Mouse (Mus musculus): ENCODE results near the gene Psd. TPM values are rescaled to one million over a fixed set of nuclear protein-coding genes. Genes with fewer than 3 reads are reported as not detected.

Psd gene
- polyA plus RNA-seq (2021) = 11.9 TPM

GRCm38 (mm10) chr19:46326756-46327305 lies at the start of gene Psd:
Gene Psd (minus strand): TSS chr19:46327156.
- peaks cover 8% of the 10 kb centered on the region for H3K27me3 ChIP-seq
- in situ Hi-C loops (cut with MboI; ENCODE audit: low pct_unique_long_range_greater_than_20kb) = no loop called here
- ChIA-PET POLR2A (interaction anchor here (0.8 to 2.4 kb wide), 2 partner anchors 11 to 23 kb away, joined by 4 to 11 read pairs; partner anchors contain the start of genes Cuedc2 and Nfkb2), CTCF (interaction anchor here (1.0 to 5.0 kb wide), 2 partner anchors 24 to 126 kb away, joined by 3 to 35 read pairs; partner anchors contain the start of gene Nfkb2)
- DNase-seq (ENCODE audit: low read depth, low spot score) (no peak), ATAC-seq (no peak)
- TF ChIP-seq CTCF (IDR thresholded peaks at IDR 0.05) = no peak

GRCm38 (mm10) chr19:46375891-46376290 lies 48.9 kb upstream of the Psd start:
- no peak for TF ChIP-seq CTCF (IDR thresholded peaks at IDR 0.05)
- no peaks in the 10 kb centered on the region for H3K27me3 ChIP-seq
- in situ Hi-C loops (cut with MboI; ENCODE audit: low pct_unique_long_range_greater_than_20kb) = no loop called here
- CTCF ChIA-PET = no interaction called here
- POLR2A ChIA-PET = interaction anchor here (1.4 kb wide), 1 partner anchor 14 kb away, joined by 3 read pairs; no protein-coding TSS in a partner anchor
- no peak for ATAC-seq
- no peak for DNase-seq (ENCODE audit: low read depth, low spot score)

- ATAC-seq (no peak), DNase-seq (ENCODE audit: low read depth, low spot score) (no peak)
- CTCF ChIA-PET = no interaction called here
- H3K27me3 ChIP-seq = no peaks in the 10 kb centered on the region
- no peak for TF ChIP-seq CTCF (IDR thresholded peaks at IDR 0.05)
- in situ Hi-C loops (cut with MboI; ENCODE audit: low pct_unique_long_range_greater_than_20kb) = no loop called here
- POLR2A ChIA-PET = interaction anchor here (1.4 kb wide), 1 partner anchor 15 kb away, joined by 3 read pairs; no protein-coding TSS in a partner anchor
Observed at GRCm38 (mm10) chr19:46375489-46375888, 48.5 kb upstream of the Psd start.

- no peak for DNase-seq (ENCODE audit: low read depth, low spot score)
- ChIA-PET POLR2A (interaction anchor here (1.4 kb wide), 1 partner anchor 16 kb away, joined by 3 read pairs; no protein-coding TSS in a partner anchor), CTCF (no interaction called here)
- in situ Hi-C loops (cut with MboI; ENCODE audit: low pct_unique_long_range_greater_than_20kb) = no loop called here
- ATAC-seq = no peak
- H3K27me3 ChIP-seq = no peaks in the 10 kb centered on the region
- no peak for TF ChIP-seq CTCF (IDR thresholded peaks at IDR 0.05)
Observed at GRCm38 (mm10) chr19:46374477-46375088, 47.6 kb upstream of the Psd start.

GRCm38 (mm10) chr19:46369204-46369603 lies 42.2 kb upstream of the Psd start:
- CTCF ChIA-PET = interaction anchor here (0.9 to 1.4 kb wide), 5 partner anchors 13 to 67 kb away, joined by 3 to 4 read pairs (median 4); partner anchors contain the start of genes Nfkb2 and Sufu
- no peaks in the 10 kb centered on the region for H3K27me3 ChIP-seq
- POLR2A ChIA-PET = interaction anchor here (0.6 to 0.9 kb wide), 2 partner anchors 21 to 23 kb away, joined by 3 to 4 read pairs; no protein-coding TSS in a partner anchor
- ATAC-seq (peak; percentile 72), DNase-seq (ENCODE audit: low read depth, low spot score) (no peak)
- in situ Hi-C loops (cut with MboI; ENCODE audit: low pct_unique_long_range_greater_than_20kb) = loop anchor here (10.0 kb wide), 1 partner anchor 234 kb away; the partner anchor contains the start of gene Elovl3
- TF ChIP-seq CTCF (IDR thresholded peaks at IDR 0.05) = peak; percentile 97

- no peak for DNase-seq (ENCODE audit: low read depth, low spot score)
- POLR2A ChIA-PET = interaction anchor here (0.9 kb wide), 1 partner anchor 20 kb away, joined by 4 read pairs; no protein-coding TSS in a partner anchor
- CTCF ChIA-PET = interaction anchor here (0.9 to 1.4 kb wide), 4 partner anchors 11 to 65 kb away, joined by 3 to 5 read pairs (median 4); partner anchors contain the start of gene Sufu
- no peak for ATAC-seq
- no peaks in the 10 kb centered on the region for H3K27me3 ChIP-seq
- TF ChIP-seq CTCF (IDR thresholded peaks at IDR 0.05) = no peak
- in situ Hi-C loops (cut with MboI; ENCODE audit: low pct_unique_long_range_greater_than_20kb) = loop anchor here (10.0 kb wide), 1 partner anchor 233 kb away; the partner anchor contains the start of gene Elovl3
Observed at GRCm38 (mm10) chr19:46367798-46368590, 41.0 kb upstream of the Psd start.

GRCm38 (mm10) chr19:46363294-46364009 lies 36.5 kb upstream of the Psd start:
- in situ Hi-C loops (cut with MboI; ENCODE audit: low pct_unique_long_range_greater_than_20kb) = loop anchor here (10.0 kb wide), 1 partner anchor 229 kb away; the partner anchor contains the start of gene Elovl3
- no peak for ATAC-seq

GRCm38 (mm10) chr19:46362104-46362503 lies 35.1 kb upstream of the Psd start:
- ATAC-seq (no peak), DNase-seq (ENCODE audit: low read depth, low spot score) (no peak)
- ChIA-PET POLR2A (no interaction called here), CTCF (interaction anchor here (1.1 to 1.4 kb wide), 3 partner anchors 10 to 58 kb away, joined by 3 to 5 read pairs (median 3); partner anchors contain the start of gene Nfkb2)
- H3K27me3 ChIP-seq = no peaks in the 10 kb centered on the region
- no peak for TF ChIP-seq CTCF (IDR thresholded peaks at IDR 0.05)
- in situ Hi-C loops (cut with MboI; ENCODE audit: low pct_unique_long_range_greater_than_20kb) = loop anchor here (10.0 kb wide), 1 partner anchor 227 kb away; the partner anchor contains the start of gene Elovl3

More at GRCm38 (mm10) chr19:46363294-46364009, 36.5 kb upstream of the Psd start:
- no peak for DNase-seq (ENCODE audit: low read depth, low spot score)
- POLR2A ChIA-PET = no interaction called here
- CTCF ChIA-PET = interaction anchor here (1.1 to 1.4 kb wide), 2 partner anchors 12 to 59 kb away, joined by 3 read pairs; partner anchors contain the start of gene Nfkb2
- no peak for TF ChIP-seq CTCF (IDR thresholded peaks at IDR 0.05)
- no peaks in the 10 kb centered on the region for H3K27me3 ChIP-seq

GRCm38 (mm10) chr19:46358381-46358780 lies 31.4 kb upstream of the Psd start:
- TF ChIP-seq CTCF (IDR thresholded peaks at IDR 0.05) = no peak
- no peaks in the 10 kb centered on the region for H3K27me3 ChIP-seq
- in situ Hi-C loops (cut with MboI; ENCODE audit: low pct_unique_long_range_greater_than_20kb) = no loop called here
- ATAC-seq = no peak
- CTCF ChIA-PET = interaction anchor here (0.8 kb wide), 1 partner anchor 20 kb away, joined by 3 read pairs; no protein-coding TSS in a partner anchor
- POLR2A ChIA-PET = no interaction called here
- DNase-seq (ENCODE audit: low read depth, low spot score) = no peak

All from Patski (cell line).